Mouse (Mus musculus) right cerebral cortex, postnatal 25 days (tissue): ENCODE data around the gene Kcnc1.

Source experiments
- DNase-seq: peaks from one replicate; pipeline ENCODE4 v3.0.0; 2022

The Kcnc1 gene

DNA sequence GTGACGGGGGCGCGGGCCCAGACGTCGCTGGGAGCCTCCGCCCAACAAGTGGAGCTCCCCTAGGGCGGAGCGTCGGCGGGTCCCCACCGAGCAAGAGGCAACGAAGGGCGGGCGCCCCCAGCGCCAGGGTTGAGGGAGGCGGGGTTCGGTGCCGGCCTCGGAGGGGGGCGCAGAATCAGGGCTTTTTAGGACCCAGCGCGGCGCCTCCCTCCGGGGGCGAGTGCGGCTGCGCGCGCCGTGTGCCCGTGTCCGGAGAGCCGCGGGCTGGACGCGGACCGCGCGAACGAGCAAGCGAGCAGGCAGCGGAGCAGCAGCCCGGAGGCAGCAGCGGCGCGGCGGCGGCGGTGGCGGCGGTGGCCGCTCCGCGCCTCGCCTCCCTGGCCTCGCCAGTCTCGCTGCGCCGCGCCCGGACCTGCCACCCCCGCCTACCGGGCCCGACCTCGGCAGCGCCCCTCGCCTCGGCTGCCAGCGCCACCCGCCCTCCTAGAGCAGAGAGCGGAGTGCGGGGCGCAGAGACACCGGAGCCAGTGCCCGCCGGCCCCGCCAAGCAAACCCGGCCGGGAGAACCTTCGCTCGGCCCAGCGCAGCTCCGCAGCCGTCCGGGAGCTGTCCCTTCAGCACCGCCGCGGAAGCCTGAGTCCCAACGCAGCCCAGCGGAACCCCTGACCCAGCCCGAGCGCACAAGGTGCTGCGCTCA, at the start of gene Kcnc1:
Kcnc1 (plus strand) TSS at position 267 of the 697 bp plus-strand sequence.
- peak; percentile 80 for DNase-seq

DNA sequence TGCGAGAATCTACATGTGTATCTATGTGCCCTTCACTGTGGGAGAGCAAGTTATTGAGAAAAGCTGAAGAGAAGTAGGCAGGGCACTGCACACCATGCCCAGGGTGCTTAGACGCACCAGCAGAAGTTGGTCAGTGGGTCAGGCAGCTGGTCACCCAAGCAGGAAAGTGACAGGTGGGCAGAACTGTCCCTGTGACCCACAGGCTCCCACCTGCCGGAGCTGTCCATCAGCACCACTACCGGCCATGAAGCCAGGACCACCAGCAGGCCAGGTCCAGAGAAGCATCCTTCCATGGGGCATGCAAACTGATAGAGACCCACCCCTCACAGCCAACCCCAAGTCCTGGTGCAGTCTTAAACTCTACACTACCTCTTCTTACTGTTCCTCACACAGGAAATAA, 48.6 kb upstream of the Kcnc1 start:
- DNase-seq = no peak

DNA sequence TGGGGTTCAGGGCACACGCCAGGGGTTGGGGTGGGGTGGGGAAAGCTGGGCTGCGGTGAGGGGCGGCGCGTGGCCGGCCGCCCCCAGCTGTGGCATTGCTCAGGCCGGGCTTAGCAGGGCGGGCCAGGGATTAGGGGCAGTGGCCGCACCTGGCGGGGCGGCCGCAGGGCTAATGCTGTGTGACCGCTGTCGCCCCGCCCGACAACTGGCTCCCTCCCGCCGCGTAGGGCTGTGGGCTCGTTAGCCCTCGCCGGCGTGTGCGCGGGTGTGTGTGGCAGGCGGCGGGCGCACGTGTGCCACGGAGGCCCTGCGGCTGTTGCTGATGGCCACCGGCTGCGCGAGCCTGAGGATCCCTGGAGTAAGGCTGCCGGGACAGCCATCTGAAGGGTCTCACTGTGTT, 47.5 kb upstream of the Kcnc1 start:
- DNase-seq = peak; percentile 15

DNA sequence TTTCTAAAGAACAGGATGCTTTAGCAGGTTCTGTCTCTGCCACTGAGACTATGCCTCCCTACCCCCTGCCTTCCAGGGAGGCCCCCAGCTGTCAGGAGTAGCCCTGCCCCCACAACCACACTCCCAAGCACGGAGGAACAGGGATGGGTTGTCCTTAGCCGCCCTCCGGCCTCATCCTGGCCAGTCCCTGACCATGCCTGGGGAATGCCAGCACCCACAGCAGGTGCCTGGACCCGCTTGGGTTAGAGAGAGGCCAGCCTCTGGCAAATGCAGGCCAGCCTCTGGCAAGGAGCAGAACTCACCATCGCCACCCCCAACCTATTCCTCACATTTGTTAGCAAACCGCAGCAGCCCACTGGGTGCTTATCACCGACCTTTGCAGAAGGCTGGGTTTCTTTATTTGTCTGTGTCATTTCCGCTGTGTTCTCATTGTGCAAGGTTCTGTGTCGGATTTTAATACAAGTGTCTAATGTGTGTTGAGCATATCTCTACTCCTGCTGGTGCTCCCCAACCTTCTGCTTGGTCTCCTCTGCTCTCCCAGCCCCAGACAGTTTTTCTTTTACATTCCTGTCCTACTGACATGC, 46.1 kb upstream of the Kcnc1 start:
- DNase-seq = no peak

DNA sequence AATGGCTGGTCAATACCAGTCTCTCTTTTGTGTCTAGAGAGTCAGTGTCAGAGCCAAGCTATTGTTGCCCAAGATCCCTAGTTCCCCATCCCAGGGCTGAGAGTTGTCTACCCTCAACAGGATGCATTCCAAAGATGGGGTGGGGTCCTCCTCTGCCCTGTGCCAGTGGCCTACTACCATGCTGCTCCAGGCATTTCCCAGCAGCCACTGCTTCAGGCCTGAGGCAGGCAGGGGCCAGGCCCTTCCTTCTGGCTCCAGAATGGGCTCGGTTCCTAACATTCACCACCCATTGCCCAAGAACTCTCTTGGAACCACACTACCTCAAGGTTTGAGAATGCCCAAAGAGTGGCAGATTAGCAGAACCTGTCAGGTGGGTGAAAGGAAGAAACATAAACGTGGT, 43.5 kb upstream of the Kcnc1 start:
- no peak for DNase-seq

DNA sequence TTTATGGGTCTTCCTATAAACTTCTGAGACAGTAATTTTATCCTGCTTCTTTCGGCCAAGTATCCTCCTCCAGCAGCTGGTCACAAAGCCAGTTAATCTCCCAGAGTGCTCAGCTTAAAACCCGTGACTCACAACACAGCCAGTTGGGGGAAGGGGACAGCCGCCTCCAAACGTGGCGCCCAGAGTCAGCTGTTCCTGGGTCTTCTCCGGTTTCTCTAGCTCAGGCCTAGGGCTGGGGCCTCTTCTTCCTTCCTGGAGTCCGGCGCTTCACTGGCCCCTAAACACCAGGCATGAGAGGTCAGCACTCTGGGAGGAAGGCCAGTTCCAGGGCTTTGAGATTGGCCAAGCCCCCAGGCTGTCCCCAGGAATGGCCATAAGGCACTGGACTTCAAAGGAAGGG, 43.1 kb upstream of the Kcnc1 start:
- no peak for DNase-seq

DNA sequence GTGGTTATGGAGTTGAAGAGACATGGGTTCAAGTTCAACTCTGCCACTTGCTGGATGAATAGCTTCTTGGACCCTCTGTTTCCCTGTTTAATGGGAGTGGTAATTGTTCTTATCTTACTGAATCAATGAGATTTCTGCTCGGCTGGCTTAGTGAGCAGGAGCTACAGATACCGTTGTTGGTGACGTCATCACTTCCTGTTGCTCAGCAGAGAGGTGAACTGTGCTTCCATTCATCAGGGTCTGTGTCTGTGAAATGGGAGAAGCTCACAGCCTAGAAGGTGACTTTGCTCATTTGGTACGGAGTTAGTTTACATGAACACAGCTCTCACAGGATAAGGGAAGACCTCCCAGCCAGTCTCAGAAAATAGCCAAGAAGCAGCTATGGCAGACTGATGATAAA, 42.4 kb upstream of the Kcnc1 start:
- DNase-seq = no peak

DNA sequence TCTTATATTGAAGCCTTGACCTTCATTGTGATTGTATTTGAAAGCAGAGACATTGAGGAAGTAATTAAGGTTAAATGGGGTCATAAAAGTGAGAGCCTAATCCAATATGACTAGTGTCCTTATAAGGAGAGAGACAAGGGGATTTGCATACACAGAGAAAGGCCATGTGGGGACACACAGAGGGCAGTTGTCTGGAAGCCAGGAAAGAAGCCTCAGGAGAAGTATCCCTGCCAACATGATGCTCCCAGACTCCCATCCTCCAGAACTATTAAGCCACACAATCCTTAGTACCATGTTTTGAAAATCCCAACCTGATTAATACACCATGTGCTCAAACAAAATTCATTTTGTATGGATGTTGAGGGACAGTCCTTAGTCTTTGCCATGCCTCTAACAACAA, 34.5 kb upstream of the Kcnc1 start:
- DNase-seq = no peak

DNA sequence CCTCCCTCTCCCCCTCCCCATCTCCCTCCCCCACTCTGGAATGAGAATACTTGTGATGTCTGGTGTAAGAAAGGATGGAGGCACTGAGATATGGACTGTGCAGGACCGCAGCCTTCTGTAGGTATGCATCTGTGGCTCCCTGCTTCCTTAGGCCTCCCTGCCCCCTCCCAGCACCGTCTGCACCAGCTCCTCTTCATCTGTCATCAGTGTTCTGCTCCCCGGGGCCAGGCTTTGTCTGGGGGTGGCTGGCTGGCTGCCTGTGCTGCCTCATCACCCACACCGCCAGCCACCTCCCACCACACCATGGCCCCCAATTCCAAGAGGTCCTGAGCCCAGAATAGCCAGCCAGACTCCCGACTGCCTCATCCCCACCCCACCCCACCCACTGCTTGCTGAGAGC, 32.1 kb upstream of the Kcnc1 start:
- no peak for DNase-seq

DNA sequence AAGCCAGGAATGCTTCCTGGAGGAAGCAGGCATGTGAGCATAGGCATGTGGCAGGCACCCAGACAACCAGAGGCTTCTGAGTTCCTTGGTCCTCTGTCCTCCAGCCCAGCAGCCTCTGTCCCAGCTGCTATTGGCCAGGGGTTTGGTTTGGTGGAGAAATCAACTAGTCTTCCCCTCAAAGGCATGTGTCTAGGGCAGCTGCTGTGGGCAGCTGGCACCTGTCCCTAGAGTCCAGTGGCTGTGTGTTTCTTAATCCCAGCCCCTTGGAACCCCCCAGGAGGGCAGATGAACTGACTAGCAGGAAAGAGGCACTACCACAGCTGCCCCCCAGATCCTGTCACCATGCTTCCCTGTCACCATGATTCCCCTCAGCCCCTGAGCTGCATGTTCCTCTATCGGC, 30.5 kb upstream of the Kcnc1 start:
- DNase-seq = no peak

DNA sequence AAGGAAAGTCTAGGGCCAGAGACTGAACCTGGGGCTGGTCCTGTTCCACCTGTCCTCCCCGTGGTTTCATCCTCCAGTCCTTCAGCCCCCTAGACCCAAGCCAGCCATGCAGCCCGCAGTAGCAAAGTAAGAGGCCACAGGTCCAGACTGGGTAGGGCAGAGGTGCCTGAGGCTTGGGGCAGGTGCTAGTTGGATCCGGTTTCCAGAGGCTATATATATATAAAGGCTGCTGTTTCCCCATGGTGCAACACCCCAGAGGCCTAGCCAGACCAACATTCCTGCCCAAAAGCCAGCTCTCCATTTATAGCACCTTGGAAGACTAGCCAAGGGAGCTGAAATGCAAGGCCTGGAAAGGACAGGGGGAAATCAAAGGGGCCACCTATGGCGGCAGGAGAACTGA, 25.2 kb upstream of the Kcnc1 start:
- no peak for DNase-seq

DNA sequence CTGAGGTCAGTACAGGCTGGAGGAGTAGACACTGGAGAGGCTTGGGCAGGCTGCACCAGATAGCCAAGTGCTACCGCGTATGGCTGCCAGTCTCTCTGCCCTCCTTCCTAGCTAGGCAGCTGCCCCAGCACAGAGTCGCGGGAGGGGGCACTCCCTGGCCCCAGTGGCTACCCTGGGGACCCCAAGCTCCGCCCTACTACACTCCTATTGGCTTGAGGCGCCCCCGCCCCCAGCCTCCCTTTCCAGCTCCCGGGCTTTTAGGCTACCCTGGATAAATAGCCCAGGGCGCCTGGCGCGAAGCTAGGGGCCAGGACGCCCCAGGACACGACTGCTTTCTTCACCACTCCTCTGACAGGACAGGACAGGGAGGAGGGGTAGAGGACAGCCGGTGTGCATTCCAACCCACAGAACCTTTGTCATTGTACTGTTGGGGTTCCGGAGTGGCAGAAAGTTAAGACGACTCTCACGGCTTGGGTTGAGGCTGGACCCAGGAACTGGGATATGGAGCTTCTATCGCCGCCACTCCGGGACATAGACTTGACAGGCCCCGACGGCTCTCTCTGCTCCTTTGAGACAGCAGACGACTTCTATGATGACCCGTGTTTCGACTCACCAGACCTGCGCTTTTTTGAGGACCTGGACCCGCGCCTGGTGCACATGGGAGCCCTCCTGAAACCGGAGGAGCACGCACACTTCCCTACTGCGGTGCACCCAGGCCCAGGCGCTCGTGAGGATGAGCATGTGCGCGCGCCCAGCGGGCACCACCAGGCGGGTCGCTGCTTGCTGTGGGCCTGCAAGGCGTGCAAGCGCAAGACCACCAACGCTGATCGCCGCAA, 19.9 kb upstream of the Kcnc1 start, which contains the start of gene Myod1:
Myod1 (plus strand) TSS at position 303 of the 836 bp plus-strand sequence.
- no peak for DNase-seq

DNA sequence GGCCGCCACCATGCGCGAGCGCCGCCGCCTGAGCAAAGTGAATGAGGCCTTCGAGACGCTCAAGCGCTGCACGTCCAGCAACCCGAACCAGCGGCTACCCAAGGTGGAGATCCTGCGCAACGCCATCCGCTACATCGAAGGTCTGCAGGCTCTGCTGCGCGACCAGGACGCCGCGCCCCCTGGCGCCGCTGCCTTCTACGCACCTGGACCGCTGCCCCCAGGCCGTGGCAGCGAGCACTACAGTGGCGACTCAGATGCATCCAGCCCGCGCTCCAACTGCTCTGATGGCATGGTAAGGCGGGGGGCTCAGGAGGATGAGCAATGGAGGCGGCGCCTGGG, 19.3 kb upstream of the Kcnc1 start:
- DNase-seq = no peak

DNA sequence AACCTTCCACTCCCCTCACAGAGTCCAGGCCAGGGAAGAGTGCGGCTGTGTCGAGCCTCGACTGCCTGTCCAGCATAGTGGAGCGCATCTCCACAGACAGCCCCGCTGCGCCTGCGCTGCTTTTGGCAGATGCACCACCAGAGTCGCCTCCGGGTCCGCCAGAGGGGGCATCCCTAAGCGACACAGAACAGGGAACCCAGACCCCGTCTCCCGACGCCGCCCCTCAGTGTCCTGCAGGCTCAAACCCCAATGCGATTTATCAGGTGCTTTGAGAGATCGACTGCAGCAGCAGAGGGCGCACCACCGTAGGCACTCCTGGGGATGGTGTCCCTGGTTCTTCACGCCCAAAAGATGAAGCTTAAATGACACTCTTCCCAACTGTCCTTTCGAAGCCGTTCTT, 18.2 kb upstream of the Kcnc1 start:
- no peak for DNase-seq

DNA sequence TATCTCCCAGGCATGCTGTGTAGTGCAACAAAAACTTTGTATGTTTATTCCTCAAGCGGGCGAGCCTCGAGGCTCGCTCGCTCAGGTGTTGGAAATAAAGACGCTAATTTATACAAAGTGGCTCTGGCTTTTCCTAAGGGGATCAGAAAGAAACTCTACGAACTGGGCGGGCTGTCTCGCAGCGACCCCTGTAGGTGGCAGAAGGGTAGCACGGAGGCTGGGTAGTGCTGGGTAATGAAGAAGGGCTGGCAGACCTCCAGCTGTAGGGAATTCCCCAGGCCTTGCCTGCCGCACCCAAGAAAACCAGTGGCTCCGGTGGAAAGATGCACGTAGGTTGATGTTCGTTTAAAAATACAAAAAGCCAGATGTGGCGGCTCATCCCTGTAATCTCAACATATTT, 17.3 kb upstream of the Kcnc1 start:
- no peak for DNase-seq

DNA sequence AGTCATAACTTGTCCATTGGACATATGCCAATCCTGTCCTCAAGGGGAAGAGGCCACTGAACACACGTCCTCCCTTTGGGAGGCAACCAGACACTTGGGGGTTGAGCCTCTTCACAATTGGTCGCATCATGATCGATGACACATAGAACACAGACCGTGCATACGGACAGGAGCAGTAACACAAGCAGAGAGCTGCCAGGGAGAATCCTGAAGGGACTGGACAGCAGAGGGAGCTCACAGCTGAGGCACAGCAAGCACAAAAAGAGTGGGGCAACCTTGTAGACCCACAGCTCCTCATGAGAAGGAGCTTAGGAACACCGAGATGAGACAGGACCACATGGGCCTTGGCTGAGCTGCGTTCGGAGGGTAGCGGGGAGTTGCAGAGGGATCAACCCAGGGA, 15.7 kb upstream of the Kcnc1 start:
- no peak for DNase-seq

DNA sequence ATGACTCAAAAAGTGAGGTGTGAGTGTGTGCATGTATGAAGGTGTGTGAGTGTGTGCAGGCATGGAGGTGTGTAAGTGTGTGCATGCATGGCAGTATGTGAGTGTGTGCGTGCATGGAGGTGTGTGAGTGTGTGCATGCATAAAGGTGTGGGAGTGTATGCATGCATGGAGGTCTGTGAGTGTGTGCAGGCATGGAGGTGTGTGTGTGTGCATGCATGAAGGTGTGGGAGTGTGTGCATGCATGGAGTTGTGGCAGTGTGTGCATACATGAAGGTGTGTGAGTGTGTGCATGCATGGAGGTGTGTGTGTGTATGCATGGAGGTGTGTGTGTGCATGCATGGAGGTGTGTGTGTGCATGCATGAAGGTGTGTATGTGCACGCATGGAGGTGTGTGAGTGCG, 8.9 kb upstream of the Kcnc1 start:
- no peak for DNase-seq

DNA sequence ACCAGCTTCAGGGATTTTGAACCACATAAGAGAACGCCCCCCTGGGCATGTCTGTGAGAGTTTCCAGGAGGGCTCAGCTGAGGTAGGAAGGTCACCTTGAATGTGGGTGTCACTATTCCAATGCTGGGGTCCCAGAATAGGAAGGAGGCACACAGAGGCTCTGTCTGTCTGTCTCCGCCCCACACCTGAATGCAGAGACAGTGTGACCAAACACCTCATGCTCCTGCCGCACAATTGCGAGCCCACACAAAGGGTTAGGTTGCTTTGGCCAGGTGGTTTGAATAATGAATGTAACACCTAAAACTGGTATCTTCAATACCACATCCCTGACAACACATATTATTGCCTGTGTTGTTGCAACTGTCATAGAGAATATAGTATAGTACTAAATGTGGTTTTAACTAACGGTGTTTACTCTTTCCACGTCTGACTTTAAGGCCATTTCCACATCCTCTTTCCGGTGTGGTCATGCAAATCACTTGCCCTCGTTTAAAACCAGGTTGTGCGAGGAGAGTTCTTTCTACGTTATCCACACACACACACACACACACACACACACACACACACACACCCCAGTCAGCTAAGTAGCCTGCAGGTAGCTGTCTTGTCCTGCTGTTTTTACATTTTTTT, 6.7 kb upstream of the Kcnc1 start:
- no peak for DNase-seq

DNA sequence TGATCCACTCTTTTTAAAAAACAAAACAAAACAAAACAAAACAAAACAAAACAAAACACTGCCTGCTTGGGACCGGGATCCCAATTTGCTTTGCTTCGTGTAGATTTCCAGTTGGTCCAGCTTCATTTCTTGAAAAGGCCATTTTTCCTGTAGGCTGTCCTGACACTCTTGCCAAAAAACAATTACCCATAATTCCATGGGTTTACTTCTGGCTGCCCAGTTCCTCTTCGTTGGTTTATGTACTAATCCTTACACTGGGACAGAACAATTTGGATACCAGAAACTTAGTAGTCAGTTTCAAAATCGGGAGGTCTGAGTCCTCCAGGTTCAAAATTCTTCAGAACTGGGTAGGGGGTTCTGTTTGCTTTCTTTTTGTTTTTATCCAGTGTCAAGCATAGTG, 6.1 kb upstream of the Kcnc1 start:
- DNase-seq = no peak

DNA sequence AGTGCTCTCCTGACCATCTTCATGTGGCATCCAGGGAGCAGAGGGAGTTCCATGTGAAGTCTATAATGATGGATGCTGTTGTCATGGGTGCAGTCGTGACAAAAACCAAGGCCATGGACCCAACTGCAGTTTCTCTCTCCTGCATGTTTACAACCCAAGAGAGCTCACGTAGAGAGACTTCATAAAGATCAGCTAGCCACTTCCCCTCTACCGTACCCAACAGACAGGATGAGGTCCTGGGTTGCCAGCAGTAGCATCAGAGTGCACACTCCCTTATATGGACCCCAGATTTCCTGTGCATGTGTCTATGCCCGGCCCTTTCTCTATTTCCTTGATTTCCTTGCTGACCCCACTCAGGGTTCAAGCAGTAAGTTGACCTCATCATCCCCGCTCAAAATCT, 4.6 kb upstream of the Kcnc1 start:
- no peak for DNase-seq

DNA sequence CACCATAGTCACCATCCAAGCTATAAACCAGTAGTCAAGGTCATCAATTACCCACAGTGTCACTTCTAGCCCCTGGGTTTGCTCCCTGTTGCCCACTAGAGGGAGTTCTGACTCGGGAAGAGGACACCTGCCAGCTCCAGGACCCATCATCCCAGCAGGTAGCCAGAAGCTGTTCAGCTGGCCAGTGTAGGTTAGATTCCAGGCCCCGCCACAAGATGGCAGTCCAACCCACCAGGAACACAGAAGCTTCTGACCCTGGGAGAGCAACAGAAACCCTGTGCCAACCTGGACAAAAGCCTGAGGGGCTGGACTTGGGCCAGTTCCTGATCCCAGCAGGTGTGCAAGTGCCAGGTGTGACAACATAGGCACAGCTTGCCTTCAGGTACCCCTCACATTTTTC, 3.2 kb upstream of the Kcnc1 start:
- DNase-seq = peak; percentile 83

DNA sequence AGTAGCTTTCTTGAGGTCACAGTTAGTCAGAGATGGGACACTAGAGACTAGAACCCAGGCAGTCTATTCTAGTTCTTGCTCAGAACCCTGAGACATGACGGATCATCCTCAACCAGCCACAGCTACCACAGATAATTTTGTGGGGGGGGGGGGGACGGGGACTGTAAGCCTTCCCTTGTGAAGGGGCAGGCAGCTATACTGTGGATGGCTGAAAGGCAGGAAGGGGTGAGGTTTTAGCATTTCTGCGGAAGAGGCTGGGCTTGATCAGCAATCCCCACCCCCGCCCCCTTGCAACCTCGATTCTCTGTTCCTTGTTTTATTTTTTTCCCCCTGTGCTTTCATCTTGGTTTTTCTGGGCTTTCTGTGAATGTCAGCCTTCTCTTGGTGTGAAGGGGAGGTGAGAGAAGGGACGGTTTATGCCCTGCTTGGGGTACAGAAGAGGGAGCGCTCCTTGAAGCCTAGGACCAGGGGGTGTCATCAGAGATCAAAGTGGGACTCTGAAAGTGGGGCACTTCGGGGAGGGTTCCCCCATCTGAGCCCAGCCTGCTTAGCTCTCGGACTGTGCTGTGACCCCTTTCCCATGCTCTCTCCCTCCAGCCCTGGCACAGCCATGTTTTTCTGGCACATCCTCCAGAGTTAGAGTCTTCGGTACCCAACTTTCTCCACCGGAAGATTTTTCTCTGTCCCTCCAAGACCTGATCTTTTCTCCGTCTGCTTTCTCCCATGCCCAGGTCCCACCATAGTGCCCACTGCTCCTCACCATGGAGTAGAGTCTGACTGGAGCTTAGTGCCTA, 2.4 kb upstream of the Kcnc1 start:
- DNase-seq = no peak

DNA sequence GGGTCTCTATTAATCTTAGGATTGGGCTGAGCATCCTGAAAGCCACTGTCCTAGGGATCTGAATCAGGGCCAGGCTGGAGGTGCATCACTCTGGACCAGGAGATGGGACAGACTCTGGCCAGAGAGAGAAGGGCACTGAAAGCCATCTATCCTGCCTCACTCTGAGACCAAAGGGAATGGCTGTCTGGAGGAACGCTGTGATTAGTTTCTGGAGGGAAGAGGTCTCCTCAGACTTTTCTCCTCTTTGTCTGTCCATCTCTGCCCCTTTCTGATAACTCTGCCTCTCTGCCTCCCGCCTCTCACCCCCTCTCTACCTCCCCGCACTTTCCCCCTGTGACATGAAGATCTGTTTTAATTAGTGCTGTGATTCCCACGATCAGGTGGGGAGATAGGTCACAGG, 1.4 kb upstream of the Kcnc1 start:
- DNase-seq = no peak
